Mouse (Mus musculus) liver, embryonic 15.5 days (tissue): ENCODE data around the gene Ltbp1. TPM values are rescaled to one million over a fixed set of nuclear protein-coding genes. Genes with fewer than 3 reads are reported as not detected.

Experiments
- ATAC-seq: fragments of 200-750 bp; cut with Nextera tagmentation; 2 replicates; pipeline ENCODE4 v1.8.0; 2017; ENCODE audit warnings: moderate number of reproducible peaks, mild to moderate bottlenecking, moderate library complexity; ENCODE audit not compliant: insufficient read depth
- H3K27ac ChIP-seq: fragments of 300-500 bp; sonication (generic); replicated peaks from 2 replicates; pipeline ENCODE4 v1.5.1; 2015; ENCODE audit warnings: mild to moderate bottlenecking, inconsistent platforms
- H3K27me3 ChIP-seq: fragments of 300-500 bp; sonication (generic); 2 replicates; pipeline ENCODE4 v1.6.1; 2015; ENCODE audit warnings: mild to moderate bottlenecking, inconsistent platforms
- H3K36me3 ChIP-seq: fragments of 300-500 bp; sonication (generic); replicated peaks from 2 replicates; pipeline ENCODE4 v1.6.1; 2015; ENCODE audit warnings: moderate library complexity, mild to moderate bottlenecking, inconsistent platforms
- H3K4me1 ChIP-seq: fragments of 300-500 bp; sonication (generic); replicated peaks from 2 replicates; pipeline ENCODE4 v1.6.1; 2015; ENCODE audit warnings: inconsistent platforms
- H3K4me2 ChIP-seq: fragments of 300-500 bp; sonication (generic); 2 replicates; pipeline ENCODE4 v1.6.1; 2015; ENCODE audit warnings: moderate library complexity, mild to moderate bottlenecking, inconsistent platforms
- H3K4me3 ChIP-seq: fragments of 300-500 bp; sonication (generic); replicated peaks from 2 replicates; pipeline ENCODE4 v1.5.1; 2015; ENCODE audit warnings: mild to moderate bottlenecking, inconsistent platforms
- H3K9ac ChIP-seq: fragments of 300-500 bp; sonication (generic); 2 replicates; pipeline ENCODE4 v1.6.1; 2015; ENCODE audit warnings: moderate library complexity, mild to moderate bottlenecking, inconsistent platforms
- H3K9me3 ChIP-seq: fragments of 300-500 bp; sonication (generic); replicated peaks from 2 replicates; pipeline ENCODE4 v1.6.1; 2016; ENCODE audit warnings: inconsistent platforms
- WGBS: fragments of 180-500 bp; shearing (Covaris S2); methylation state at CpG from one replicate; pipeline ENCODE4 v1.1.7; 2015; ENCODE audit warnings: mixed read lengths; ENCODE audit not compliant: insufficient replicate concordance; 5-methylcytosine and 5-hydroxymethylcytosine counted together
- polyA plus RNA-seq: library from polyadenylated mRNA; unstranded; fragments of >200 nt; fragmentation: Nextera tagmentation; extraction: Ambion mirVana; gene quantifications from 2 replicates; pipeline ENCODE4 v1.2.1, GENCODE M21; 2015

Gene Ltbp1
- polyA plus RNA-seq, 1 experiment from 2014 or later, result 1.8 TPM

GRCm38 (mm10) chr17:75434152-75434551 lies 428.8 kb downstream of the Ltbp1 start:
- no peaks in the 10 kb centered on the region for H3K4me1 ChIP-seq
- no peaks in the 10 kb centered on the region for H3K36me3 ChIP-seq
- 53% methylated on average over 2 of the region's 2 CpGs for WGBS
- no peak for ATAC-seq
- 0 out of 2 replicates have a peak, but pooled peaks cover 3% of the 10 kb centered on the region for H3K27me3 ChIP-seq
- H3K4me2 ChIP-seq, result no peak overlapping the region
- no peak overlapping the region for H3K9ac ChIP-seq
- no peaks in the 10 kb centered on the region for H3K9me3 ChIP-seq
- no peak overlapping the region for H3K27ac ChIP-seq
- no peak overlapping the region for H3K4me3 ChIP-seq

DNA sequence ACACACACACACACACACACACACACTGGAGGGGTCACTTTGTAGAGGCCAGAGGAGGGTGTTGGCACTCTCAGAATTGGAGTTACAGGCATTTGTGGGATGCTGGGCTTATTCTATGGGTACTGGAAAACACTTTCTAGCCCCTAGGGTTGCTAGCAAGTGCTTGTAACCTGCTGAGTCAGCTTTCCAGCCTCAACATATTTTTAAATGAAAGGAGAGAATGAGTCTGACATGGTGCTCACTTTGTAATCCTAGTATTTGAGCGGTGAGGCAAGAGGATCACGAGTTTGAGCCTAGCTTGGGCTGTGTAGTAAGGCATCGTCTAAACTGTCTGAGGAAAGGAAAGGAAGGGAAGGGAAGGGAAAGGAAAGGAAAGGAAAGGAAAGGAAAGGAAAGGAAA lies 429.5 kb downstream of the Ltbp1 start:
- no peak overlapping the region for H3K9ac ChIP-seq
- WGBS, result 32% methylated on average over 3 of the region's 3 CpGs
- H3K9me3 ChIP-seq, result no peaks in the 10 kb centered on the region
- H3K4me2 ChIP-seq, result no peak overlapping the region
- no peak overlapping the region for H3K27ac ChIP-seq
- ATAC-seq, result no peak
- 0 out of 2 replicates have a peak, but pooled peaks cover 3% of the 10 kb centered on the region for H3K27me3 ChIP-seq
- no peaks in the 10 kb centered on the region for H3K4me1 ChIP-seq
- no peak overlapping the region for H3K4me3 ChIP-seq
- no peaks in the 10 kb centered on the region for H3K36me3 ChIP-seq

GRCm38 (mm10) chr17:75435599-75435998 lies 430.2 kb downstream of the Ltbp1 start, which contains the start of gene Rasgrp3:
Rasgrp3 (plus strand) TSS chr17:75435896.
- no peak for ATAC-seq
- Histone ChIP-seq H3K27ac (no peak within 1 kb of the TSS), H3K9ac (no peak within 1 kb of the TSS), H3K9me3 (no peaks in the 10 kb centered on the region), H3K27me3 (0 out of 2 replicates have a peak, but pooled peaks cover 3% of the 10 kb centered on the region), H3K4me3 (no peak within 1 kb of the TSS), H3K4me2 (no peak within 1 kb of the TSS), H3K36me3 (no peaks in the 10 kb centered on the region), H3K4me1 (no peaks in the 10 kb centered on the region)
- 20% methylated on average over 6 of the region's 6 CpGs for WGBS

DNA sequence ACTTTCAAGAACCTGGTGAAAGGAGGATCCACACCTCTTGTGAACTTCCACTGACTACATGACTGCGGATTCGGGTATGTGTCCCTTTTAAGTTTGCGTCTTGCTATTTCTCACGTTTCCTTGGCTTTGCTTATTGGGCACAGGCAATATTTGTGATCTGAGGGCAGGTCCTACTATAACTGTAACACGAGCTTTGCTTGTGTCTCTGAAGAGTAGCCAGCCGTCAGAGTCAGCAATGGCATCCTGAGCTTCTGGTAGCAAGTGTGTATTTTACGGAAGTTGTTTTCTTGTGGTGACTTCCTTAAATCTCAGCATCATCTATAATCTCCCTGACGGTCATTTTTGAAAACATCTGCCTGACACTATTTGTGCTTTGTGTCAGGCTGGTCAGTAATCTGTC lies 430.7 kb downstream of the Ltbp1 start:
- Histone ChIP-seq H3K36me3 (no peaks in the 10 kb centered on the region), H3K9me3 (no peaks in the 10 kb centered on the region), H3K27me3 (0 out of 2 replicates have a peak, but pooled peaks cover 3% of the 10 kb centered on the region), H3K27ac (no peak overlapping the region), H3K9ac (no peak overlapping the region), H3K4me2 (no peak overlapping the region), H3K4me1 (no peaks in the 10 kb centered on the region), H3K4me3 (no peak overlapping the region)
- ATAC-seq, result no peak
- WGBS, result 18% methylated on average over 8 of the region's 8 CpGs

- H3K27ac ChIP-seq, result no peak overlapping the region
- 0 out of 2 replicates have a peak, but pooled peaks cover 3% of the 10 kb centered on the region for H3K27me3 ChIP-seq
- no peaks in the 10 kb centered on the region for H3K4me1 ChIP-seq
- H3K9ac ChIP-seq, result no peak overlapping the region
- H3K4me3 ChIP-seq, result no peak overlapping the region
- WGBS, result 11% methylated on average over 6 of the region's 6 CpGs
- H3K9me3 ChIP-seq, result no peaks in the 10 kb centered on the region
- no peak for ATAC-seq
- H3K4me2 ChIP-seq, result no peak overlapping the region
- no peaks in the 10 kb centered on the region for H3K36me3 ChIP-seq
These were observed 431.5 kb downstream of the Ltbp1 start for GRCm38 (mm10) chr17:75436819-75437218.

GRCm38 (mm10) chr17:75437239-75437750 lies 431.9 kb downstream of the Ltbp1 start:
- no peak overlapping the region for H3K4me2 ChIP-seq
- H3K36me3 ChIP-seq, result no peaks in the 10 kb centered on the region
- no peak for ATAC-seq
- H3K9me3 ChIP-seq, result no peaks in the 10 kb centered on the region
- 0 out of 2 replicates have a peak, but pooled peaks cover 3% of the 10 kb centered on the region for H3K27me3 ChIP-seq
- no peak overlapping the region for H3K4me3 ChIP-seq
- no peak overlapping the region for H3K9ac ChIP-seq
- no peaks in the 10 kb centered on the region for H3K4me1 ChIP-seq
- no peak overlapping the region for H3K27ac ChIP-seq
- 26% methylated on average over 11 of the region's 11 CpGs for WGBS

DNA sequence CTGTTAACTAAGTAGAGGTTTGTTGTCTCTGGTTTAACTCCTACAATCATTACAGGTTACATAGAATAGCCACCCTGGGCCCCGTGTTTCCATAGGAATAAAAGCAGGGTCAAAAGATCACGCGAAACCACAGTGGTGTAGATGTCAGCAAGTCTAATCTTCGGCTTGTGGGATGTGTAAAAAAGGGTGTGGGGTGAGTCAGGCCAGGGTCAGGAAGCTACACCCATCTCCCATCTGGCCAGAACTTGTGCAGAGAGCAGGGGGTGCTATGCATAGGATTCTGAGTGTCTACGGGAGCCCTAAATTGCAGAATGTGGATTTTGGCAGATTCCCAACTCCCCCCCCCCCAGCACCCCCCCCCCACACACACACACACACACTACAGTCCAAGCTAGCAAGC lies 432.8 kb downstream of the Ltbp1 start:
- Histone ChIP-seq H3K9ac (no peak overlapping the region), H3K27me3 (0 out of 2 replicates have a peak, but pooled peaks cover 3% of the 10 kb centered on the region), H3K4me2 (no peak overlapping the region), H3K4me1 (no peaks in the 10 kb centered on the region), H3K9me3 (no peaks in the 10 kb centered on the region), H3K27ac (no peak overlapping the region), H3K36me3 (no peaks in the 10 kb centered on the region), H3K4me3 (no peak overlapping the region)
- WGBS, result 24% methylated on average over 5 of the region's 5 CpGs
- ATAC-seq, result no peak

DNA sequence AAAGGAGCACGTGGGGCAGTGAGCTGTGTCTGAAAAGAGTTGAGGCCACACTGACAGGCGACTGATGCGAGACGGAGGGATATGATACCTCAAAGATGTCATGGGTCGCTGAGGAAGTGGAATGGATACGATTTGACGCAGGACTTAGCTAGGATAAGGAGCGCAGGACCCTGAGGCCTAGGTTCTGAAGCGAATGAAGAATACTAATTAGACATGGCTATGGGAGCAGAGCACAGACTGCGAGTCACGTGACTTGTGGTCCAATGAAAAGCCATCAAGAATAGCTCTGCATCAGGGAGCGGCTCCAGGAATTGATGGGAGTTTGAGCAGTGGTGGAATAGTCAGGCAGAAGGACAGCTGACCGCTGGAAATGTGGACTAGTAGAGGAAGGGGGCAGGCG lies 433.7 kb downstream of the Ltbp1 start:
- Histone ChIP-seq H3K27ac (no peak overlapping the region), H3K4me1 (no peaks in the 10 kb centered on the region), H3K9ac (no peak overlapping the region), H3K9me3 (no peaks in the 10 kb centered on the region), H3K27me3 (0 out of 2 replicates have a peak, but pooled peaks cover 3% of the 10 kb centered on the region), H3K4me3 (no peak overlapping the region), H3K36me3 (no peaks in the 10 kb centered on the region), H3K4me2 (no peak overlapping the region)
- no peak for ATAC-seq
- WGBS, result 70% methylated on average over 14 of the region's 14 CpGs

- H3K4me2 ChIP-seq, result no peak overlapping the region
- no peak overlapping the region for H3K27ac ChIP-seq
- H3K27me3 ChIP-seq, result 0 out of 2 replicates have a peak, but pooled peaks cover 3% of the 10 kb centered on the region
- 23% methylated on average over 7 of the region's 7 CpGs for WGBS
- no peak overlapping the region for H3K4me3 ChIP-seq
- H3K4me1 ChIP-seq, result no peaks in the 10 kb centered on the region
- no peak for ATAC-seq
- H3K9me3 ChIP-seq, result no peaks in the 10 kb centered on the region
- H3K9ac ChIP-seq, result no peak overlapping the region
- no peaks in the 10 kb centered on the region for H3K36me3 ChIP-seq
These were observed 435.3 kb downstream of the Ltbp1 start for GRCm38 (mm10) chr17:75440619-75441018.

- no peak for ATAC-seq
- no peak overlapping the region for H3K4me2 ChIP-seq
These were observed 436.0 kb downstream of the Ltbp1 start for GRCm38 (mm10) chr17:75441260-75441830.

More at GRCm38 (mm10) chr17:75441260-75441830, 436.0 kb downstream of the Ltbp1 start:
- Histone ChIP-seq H3K4me3 (no peak overlapping the region), H3K9me3 (no peaks in the 10 kb centered on the region), H3K9ac (no peak overlapping the region), H3K27ac (no peak overlapping the region), H3K27me3 (no peaks in the 10 kb centered on the region), H3K4me1 (no peaks in the 10 kb centered on the region), H3K36me3 (no peaks in the 10 kb centered on the region)
- WGBS, result 69% methylated on average over 5 of the region's 5 CpGs
